Mouse (Mus musculus) lung, postnatal 0 days (tissue): ENCODE measurements around the gene Nr3c2. TPM values are rescaled to one million over a fixed set of nuclear protein-coding genes. Genes with fewer than 3 reads are reported as not detected.

Experiments
- ATAC-seq: fragments of 200-750 bp; cut with Nextera tagmentation; 2 replicates; pipeline ENCODE4 v1.8.0; 2017; ENCODE audit warnings: moderate library complexity
- DNase-seq: peaks from one replicate; pipeline ENCODE4 v3.0.0-alpha.2; 2016; ENCODE audit warnings: low spot score
- H3K27ac ChIP-seq: fragments of 300-500 bp; sonication (generic); 2 replicates; pipeline ENCODE4 v1.5.1; 2014; ENCODE audit warnings: antibody characterized with exemption, mild to moderate bottlenecking, low read length, mixed read lengths
- H3K27me3 ChIP-seq: fragments of 300-500 bp; sonication (generic); replicated peaks from 2 replicates; pipeline ENCODE4 v1.6.1; 2014; ENCODE audit warnings: low read length, mixed read lengths; ENCODE audit not compliant: insufficient read depth
- H3K36me3 ChIP-seq: fragments of 300-500 bp; sonication (generic); 2 replicates; pipeline ENCODE4 v1.6.1; 2014; ENCODE audit warnings: low read length, mixed read lengths; ENCODE audit not compliant: insufficient read depth
- H3K4me1 ChIP-seq: fragments of 300-500 bp; sonication (generic); 2 replicates; pipeline ENCODE4 v1.6.1; 2014; ENCODE audit warnings: antibody characterized with exemption, low read depth, low read length, mixed read lengths; ENCODE audit not compliant: insufficient read depth
- H3K4me2 ChIP-seq: fragments of 300-500 bp; sonication (generic); replicated peaks from 2 replicates; pipeline ENCODE4 v1.6.1; 2014; ENCODE audit warnings: low read depth, mild to moderate bottlenecking, low read length, moderate library complexity, mixed read lengths
- H3K4me3 ChIP-seq: fragments of 300-500 bp; sonication (generic); 2 replicates; pipeline ENCODE4 v1.5.1; 2014; ENCODE audit warnings: low read depth, low read length
- H3K9ac ChIP-seq: fragments of 300-500 bp; sonication (generic); replicated peaks from 2 replicates; pipeline ENCODE4 v1.6.1; 2014; ENCODE audit warnings: low read depth, mild to moderate bottlenecking
- H3K9me3 ChIP-seq: fragments of 300-500 bp; sonication (generic); 2 replicates; pipeline ENCODE4 v1.6.1; 2016; ENCODE audit warnings: low read length, mixed read lengths
- CTCF ChIP-seq: IDR thresholded peaks from 2 replicates; pipeline ENCODE4 v1.5.1; 2016; ENCODE audit warnings: antibody characterized with exemption, mild to moderate bottlenecking
- EP300 ChIP-seq: IDR thresholded peaks from 2 replicates; pipeline ENCODE4 v1.6.1; 2016; ENCODE audit warnings: antibody characterized with exemption, mild to moderate bottlenecking, control low read depth
- WGBS: fragments of 180-500 bp; shearing (Covaris S2); extraction: QIAGEN DNeasy Blood & Tissue Kit; methylation state at CpG from one replicate; pipeline ENCODE4 v1.1.7; 2014; 5-methylcytosine and 5-hydroxymethylcytosine counted together
- polyA plus RNA-seq: library from polyadenylated mRNA; unstranded; fragments of >200 nt; fragmentation: Nextera tagmentation; extraction: Ambion mirVana; gene quantifications from 2 replicates; pipeline ENCODE4 v1.2.1, GENCODE M21; 2015

Nr3c2 gene
- polyA plus RNA-seq, 1 experiment from 2014 or later, result 1.6 TPM

GRCm38 (mm10) chr8:77213893-77214464 lies 314.7 kb downstream of the Nr3c2 start:
- TF ChIP-seq EP300 (no peak), CTCF (no peak)
- H3K36me3 ChIP-seq, result no peaks in the 10 kb centered on the region
- no peaks in the 10 kb centered on the region for H3K27me3 ChIP-seq
- no peak overlapping the region for H3K4me3 ChIP-seq
- ATAC-seq (no peak), DNase-seq (no peak)
- no peak overlapping the region for H3K9ac ChIP-seq
- H3K4me2 ChIP-seq, result no peak overlapping the region
- H3K9me3 ChIP-seq, result no peaks in the 10 kb centered on the region
- H3K4me1 ChIP-seq, result no peaks in the 10 kb centered on the region
- H3K27ac ChIP-seq, result no peak overlapping the region
- 63% methylated on average over 3 of the region's 3 CpGs for WGBS

GRCm38 (mm10) chr8:77214665-77215064 lies 315.4 kb downstream of the Nr3c2 start:
- H3K4me1 ChIP-seq, result no peaks in the 10 kb centered on the region
- TF ChIP-seq CTCF (no peak), EP300 (no peak; the same call in 1 of the 2 replicates)
- no peak overlapping the region for H3K4me3 ChIP-seq
- H3K27me3 ChIP-seq, result no peaks in the 10 kb centered on the region
- H3K36me3 ChIP-seq, result no peaks in the 10 kb centered on the region
- peak overlapping the region; percentile 27; the same call in 1 of the 2 replicates for H3K4me2 ChIP-seq
- DNase-seq (peak; percentile 93), ATAC-seq (peak; percentile 87)
- H3K9me3 ChIP-seq, result no peaks in the 10 kb centered on the region
- H3K27ac ChIP-seq, result no peak overlapping the region
- WGBS, result 15% methylated on average over 8 of the region's 8 CpGs
- no peak overlapping the region for H3K9ac ChIP-seq

GRCm38 (mm10) chr8:77215191-77215590 lies 315.9 kb downstream of the Nr3c2 start:
- Histone ChIP-seq H3K27ac (no peak overlapping the region), H3K4me1 (no peaks in the 10 kb centered on the region), H3K4me3 (no peak overlapping the region), H3K9me3 (no peaks in the 10 kb centered on the region), H3K27me3 (no peaks in the 10 kb centered on the region), H3K9ac (no peak overlapping the region), H3K4me2 (no peak overlapping the region), H3K36me3 (no peaks in the 10 kb centered on the region)
- no peak for ATAC-seq
- peak; percentile 12 for DNase-seq
- 39% methylated on average over 6 of the region's 6 CpGs for WGBS
- TF ChIP-seq CTCF (no peak), EP300 (no peak)

- Histone ChIP-seq H3K9ac (no peak overlapping the region), H3K27me3 (no peaks in the 10 kb centered on the region), H3K9me3 (no peaks in the 10 kb centered on the region), H3K4me2 (no peak overlapping the region), H3K36me3 (no peaks in the 10 kb centered on the region), H3K4me3 (no peak overlapping the region), H3K4me1 (no peaks in the 10 kb centered on the region), H3K27ac (no peak overlapping the region)
- TF ChIP-seq CTCF (no peak), EP300 (no peak)
- DNase-seq (no peak), ATAC-seq (no peak)
- WGBS, result 49% methylated on average over 4 of the region's 4 CpGs
These were observed 323.9 kb downstream of the Nr3c2 start for GRCm38 (mm10) chr8:77223123-77223522.

- ATAC-seq (peak; percentile 97), DNase-seq (peak; percentile 86)
- H3K9ac ChIP-seq, result no peak overlapping the region
- 55% methylated on average over 5 of the region's 5 CpGs for WGBS
- no peaks in the 10 kb centered on the region for H3K36me3 ChIP-seq
- H3K4me3 ChIP-seq, result no peak overlapping the region
- H3K9me3 ChIP-seq, result no peaks in the 10 kb centered on the region
- TF ChIP-seq CTCF (0 out of 2 replicates have a peak, but pooled peaks have one; percentile 4), EP300 (peak; percentile 53)
- H3K4me2 ChIP-seq, result no peak overlapping the region
- no peaks in the 10 kb centered on the region for H3K27me3 ChIP-seq
- H3K4me1 ChIP-seq, result no peaks in the 10 kb centered on the region
- H3K27ac ChIP-seq, result peak overlapping the region; percentile 7; the same call in 1 of the 2 replicates
These were observed 328.5 kb downstream of the Nr3c2 start for GRCm38 (mm10) chr8:77227742-77228141.

GRCm38 (mm10) chr8:77228688-77229087 lies 329.4 kb downstream of the Nr3c2 start:
- WGBS, result 75% methylated on average over 7 of the region's 7 CpGs

More at GRCm38 (mm10) chr8:77228688-77229087, 329.4 kb downstream of the Nr3c2 start:
- H3K9me3 ChIP-seq, result no peaks in the 10 kb centered on the region
- H3K9ac ChIP-seq, result no peak overlapping the region
- H3K36me3 ChIP-seq, result no peaks in the 10 kb centered on the region
- H3K4me2 ChIP-seq, result no peak overlapping the region
- no peak for TF ChIP-seq CTCF
- TF ChIP-seq EP300, result no peak
- no peaks in the 10 kb centered on the region for H3K4me1 ChIP-seq
- H3K27ac ChIP-seq, result no peak overlapping the region
- no peak overlapping the region for H3K4me3 ChIP-seq
- no peaks in the 10 kb centered on the region for H3K27me3 ChIP-seq
- DNase-seq, result no peak
- ATAC-seq, result no peak
